Mouse (Mus musculus): Measurements from ENCODE around the gene Ttc12.

DNA sequence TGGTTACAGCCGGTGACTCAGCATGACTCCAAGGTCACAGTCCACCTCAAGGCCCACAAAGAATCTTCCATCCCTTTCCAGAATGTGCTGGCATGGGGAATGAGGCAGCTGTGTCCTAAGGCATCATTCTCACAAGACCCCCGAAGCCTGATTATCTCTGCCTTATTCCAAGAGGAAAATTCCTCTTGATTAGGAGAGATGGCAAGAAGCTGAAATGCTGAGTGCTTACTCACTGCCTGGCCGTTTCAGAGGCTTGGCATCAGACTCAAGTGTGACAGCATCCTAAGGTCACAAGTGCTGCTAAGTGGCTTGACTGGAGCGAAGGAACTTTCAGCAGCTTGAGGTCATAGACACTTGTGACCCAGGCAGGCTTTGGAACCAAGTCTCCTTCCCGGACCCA lies 75.4 kb downstream of the Ttc12 start:
- TF ChIP-seq CTCF (IDR thresholded peaks at IDR 0.05; ENCODE audit: low read depth, low read length) (no peak), POLR2AphosphoS5 (IDR thresholded peaks at IDR 0.05; ENCODE audit: insufficient replicate concordance, low read depth, low read length) (no peak), GATA2 (IDR thresholded peaks at IDR 0.05; ENCODE audit: borderline replicate concordance, low read depth, low read length) (no peak)

All from G1E (cell line).